Mouse (Mus musculus) layer of hippocampus, adult 9-10 months (tissue): ENCODE results near the gene Fbp2.

ENCODE experiments used
- DNase-seq: peaks from one replicate; pipeline ENCODE4 v3.0.0; 2022; ENCODE audit warnings: low spot score

Gene Fbp2

DNA sequence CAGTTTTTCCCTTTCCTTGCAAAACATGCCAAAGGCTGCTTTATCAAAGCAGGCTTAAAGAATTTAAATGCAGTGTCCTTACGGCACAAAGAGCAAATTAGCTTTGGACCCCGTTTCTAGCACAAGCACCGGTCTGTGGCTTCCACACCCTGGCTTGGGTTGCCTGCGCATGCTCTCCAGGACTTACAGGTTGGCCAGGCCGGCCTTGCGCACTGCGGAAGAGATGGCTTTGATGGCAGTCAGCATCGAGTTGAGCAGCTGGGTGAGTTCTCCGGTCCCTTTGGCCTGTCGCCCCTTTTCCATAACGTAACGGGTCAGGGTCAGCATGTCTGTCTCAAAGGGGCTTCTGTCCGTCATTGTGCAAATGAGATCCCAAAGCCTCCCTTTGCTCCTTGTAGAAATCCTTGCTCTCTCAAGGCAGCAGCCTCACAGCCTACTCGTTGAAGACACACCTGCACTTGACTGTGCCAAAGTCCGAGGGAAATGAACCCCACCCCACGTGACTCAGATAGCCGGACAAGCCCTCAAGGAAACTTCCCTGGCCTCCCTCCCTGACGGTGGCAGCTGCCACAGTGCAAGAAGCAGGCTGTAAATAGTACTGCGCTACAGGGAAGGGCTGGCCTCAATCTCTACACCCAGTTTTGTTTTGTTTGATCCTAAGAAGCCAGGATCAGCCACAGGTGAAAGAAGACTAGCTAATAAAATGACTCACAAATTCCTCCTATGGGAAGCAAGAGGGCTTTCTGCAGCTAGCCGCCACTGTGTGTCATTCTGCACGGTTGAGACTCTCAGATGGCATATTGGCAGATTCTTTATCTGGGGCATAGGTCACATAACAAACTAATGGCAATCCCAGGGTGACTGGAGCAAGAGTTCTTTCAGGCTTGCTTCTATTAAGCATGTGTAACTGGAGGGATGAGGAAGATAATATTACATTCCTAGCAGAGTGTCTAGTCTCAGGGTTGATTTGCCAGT, at the start of gene Fbp2:
Fbp2 (minus strand) TSS at position 482 of the 975 bp plus-strand sequence.
- no peak for DNase-seq

DNA sequence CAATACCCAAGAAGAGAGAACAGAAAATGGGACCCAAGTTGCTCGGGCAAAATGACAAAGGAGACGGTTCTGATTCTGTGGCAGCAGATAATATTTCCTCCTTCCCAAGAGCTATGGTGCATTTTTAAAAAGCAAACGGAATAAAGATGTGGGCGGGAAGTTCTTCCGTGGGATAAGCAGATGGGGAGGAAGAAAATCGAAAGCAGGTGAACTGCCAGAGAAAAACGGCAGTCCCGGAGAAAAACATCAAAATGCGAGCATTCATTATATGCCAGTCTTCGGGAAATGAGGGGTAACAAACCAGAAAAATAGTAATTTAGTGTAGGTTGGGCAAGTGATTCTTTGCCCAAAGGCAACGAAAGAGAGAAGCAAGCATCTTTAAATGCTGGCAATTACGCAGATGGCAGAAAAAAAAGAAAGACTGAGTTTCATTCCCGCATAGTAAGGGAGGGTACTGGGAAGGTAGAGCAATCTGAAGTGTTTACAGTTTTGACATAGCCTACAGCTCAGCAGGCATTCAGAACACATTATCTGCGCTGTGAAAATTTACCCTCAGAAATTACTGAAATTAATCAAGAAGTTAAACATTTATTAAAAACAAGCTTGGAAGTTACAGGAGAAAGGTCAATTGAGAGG, 49.4 kb upstream of the Fbp2 start:
- no peak for DNase-seq

DNA sequence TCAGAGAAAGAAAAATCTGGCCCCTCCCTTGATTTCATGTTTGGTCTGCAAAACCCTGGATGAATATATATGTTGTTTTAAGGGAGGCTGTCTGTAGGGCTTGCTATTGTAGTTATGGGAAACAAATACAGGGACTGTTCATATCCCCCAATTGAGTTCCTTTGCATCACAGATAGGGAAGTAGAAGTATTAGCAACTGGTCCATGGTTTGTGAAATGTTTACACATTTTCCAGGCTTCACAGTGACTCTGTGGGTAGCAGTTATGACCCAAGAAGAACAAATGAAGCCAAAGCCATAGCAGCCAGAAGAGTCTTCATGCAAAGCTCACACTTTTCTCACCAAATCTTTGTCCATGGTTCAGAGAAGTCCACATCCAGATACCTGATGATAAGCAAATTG, 42.9 kb upstream of the Fbp2 start:
- no peak for DNase-seq

DNA sequence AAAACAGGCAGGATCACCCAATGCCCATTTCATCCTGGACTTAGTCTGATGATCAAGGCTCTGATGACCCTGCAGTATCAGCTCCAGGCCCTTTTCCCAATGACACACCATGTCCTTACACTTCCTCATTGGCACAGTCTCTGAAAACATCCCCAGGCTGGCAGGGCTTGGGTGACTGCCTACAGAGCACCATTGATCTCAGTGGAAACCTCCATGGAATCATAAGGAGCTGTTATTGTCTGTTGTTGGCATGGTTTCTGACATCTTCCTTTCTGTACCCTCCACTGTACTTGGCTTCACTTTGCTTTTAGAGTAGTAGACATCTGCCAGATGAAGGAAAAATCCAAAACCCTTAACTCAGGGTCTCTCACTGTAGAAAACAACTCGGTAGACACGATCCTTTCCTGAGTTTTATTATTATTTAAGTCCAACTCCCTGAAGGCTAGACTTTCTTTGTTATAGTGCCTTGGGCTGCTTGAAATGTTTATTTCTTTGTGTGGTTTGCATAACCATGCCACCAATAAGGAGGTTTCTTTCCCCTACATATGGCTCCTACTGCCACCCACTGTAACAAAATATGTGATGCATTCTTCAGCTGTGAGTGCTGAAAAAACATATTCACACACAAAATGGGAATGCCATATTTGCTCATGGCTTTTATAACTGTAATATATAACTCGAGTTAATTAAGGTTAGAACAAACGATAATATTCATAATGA, 39.9 kb upstream of the Fbp2 start:
- no peak for DNase-seq

DNA sequence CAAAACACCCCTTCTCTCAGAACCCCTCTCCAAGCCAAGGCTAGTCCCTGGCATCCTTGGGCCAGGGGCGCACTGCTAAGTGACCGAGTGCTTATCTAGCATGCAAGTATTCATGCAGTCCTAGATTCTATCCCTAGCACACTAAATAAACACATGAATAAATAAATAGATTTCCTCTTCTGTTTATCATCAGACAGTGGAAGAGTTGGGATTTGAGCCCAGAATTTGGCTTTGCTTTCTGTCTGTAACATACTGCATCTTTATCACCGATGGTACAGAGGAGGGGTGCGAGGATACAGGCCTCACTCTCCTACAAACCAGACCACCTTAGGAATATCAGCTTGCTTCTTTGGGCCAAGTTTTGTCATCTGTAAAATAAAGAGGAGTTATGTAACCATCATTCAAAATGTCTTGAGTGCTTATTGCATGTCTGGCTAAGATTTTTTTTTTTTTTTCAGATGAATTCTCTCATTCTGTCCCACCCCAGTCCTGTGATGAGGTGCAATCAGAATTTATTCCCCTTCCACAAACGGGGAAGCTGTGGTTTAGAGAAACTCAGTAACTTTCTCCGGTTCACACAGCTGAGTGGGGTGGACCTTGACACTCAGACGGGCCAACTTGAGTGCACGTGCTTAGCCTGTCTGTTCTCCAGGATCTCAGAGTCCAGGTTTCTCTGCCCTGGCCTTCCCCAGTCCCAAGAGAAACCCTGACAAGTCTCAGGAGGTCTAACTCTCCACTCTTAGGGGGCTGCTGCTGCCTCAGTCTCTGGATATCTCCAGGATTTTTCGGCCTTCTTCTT, 35.0 kb upstream of the Fbp2 start:
- DNase-seq = no peak

DNA sequence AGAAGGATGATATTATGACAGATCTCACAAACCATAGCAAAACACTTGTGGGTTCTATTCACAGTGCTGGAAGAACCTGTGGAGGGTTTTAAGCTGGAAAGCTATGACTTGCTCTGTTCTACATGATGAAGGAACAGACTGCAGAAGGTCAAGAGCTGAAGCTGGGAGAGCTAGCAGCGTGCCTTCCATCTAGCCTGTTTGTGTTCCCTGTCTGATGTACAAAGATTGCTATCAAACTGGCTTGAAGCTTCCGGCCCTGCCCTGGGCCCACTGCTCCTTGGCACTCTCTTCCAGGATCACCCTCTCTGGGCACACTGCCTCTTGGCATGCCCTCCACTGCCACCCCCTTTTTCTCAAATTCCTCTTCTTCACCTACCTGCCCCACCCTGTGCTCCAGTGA, 31.1 kb upstream of the Fbp2 start:
- no peak for DNase-seq

DNA sequence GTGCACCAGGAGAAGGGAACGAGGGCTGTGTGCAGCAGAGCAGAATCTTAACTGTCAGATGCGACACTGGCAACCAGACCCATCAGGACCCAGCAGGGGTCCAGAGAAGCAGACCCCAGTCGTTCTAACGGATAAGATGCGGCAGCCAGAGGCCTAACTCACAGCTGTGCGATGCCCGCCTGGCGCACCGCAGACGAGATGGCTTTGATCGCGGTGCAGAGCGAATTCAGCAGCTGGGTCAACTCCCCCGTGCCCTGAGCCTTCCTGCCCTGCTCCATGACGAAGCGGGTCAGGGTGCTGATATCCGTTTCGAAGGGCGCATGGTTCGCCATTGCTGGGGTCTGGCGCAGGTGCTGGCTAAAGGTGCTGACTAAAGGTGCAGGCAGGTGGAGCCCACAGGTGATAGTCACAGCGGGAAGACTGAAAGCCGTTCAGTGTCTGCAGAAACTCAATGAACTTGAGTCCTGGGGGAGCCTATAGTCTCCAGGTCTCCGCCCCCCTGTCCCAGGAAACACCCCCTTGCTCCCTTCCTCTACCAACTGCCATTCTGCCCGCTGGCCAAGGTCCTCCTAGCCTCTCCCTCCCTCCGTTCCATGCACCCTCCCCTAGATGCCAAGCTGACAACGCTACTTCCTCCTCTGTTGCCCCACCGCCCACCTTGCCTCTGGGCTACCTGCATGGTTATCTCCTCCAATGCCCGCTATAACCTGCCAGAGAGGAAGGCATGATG, 29.7 kb upstream of the Fbp2 start, which contains the start of gene Fbp1:
Fbp1 (minus strand) TSS at position 571 of the 730 bp plus-strand sequence.
- DNase-seq = no peak

DNA sequence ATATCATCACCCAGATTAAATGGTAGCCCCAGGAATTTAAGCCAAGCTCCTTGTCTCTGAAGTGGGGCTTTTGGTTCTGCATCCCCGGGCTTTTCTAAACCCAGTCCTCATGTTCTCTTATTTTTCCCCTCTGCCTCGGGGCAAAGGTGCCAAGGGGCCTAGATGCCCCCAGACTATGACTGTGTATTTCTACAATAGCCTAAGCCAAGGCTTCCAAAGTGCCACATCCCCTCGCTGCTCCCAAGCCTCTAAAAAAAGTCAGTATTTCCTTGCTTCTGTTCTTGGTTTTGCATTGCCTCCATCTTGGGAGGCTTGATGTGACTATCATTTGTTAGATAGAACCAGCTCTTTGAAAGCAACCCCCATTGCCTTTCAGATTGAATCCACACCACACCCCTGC, 26.3 kb upstream of the Fbp2 start:
- DNase-seq = no peak

DNA sequence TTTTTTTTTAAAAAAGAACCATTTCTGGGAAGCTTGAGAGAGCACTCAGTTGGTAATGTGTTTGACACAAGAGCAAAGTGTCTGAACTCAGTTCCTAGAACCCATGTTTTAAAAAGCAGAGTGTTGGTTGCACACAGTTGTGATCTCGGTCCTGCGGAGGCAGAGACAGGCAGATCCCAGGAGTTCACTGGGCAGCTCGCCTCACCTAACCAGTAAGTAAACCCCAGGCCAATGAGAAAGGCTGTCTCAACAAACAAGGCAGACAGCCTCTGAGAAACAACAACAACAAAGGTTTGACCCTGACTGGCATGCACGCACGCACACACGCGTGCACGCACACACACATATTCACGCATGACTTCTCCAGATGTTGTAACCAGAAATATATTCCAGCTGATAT, 25.7 kb upstream of the Fbp2 start:
- no peak for DNase-seq

DNA sequence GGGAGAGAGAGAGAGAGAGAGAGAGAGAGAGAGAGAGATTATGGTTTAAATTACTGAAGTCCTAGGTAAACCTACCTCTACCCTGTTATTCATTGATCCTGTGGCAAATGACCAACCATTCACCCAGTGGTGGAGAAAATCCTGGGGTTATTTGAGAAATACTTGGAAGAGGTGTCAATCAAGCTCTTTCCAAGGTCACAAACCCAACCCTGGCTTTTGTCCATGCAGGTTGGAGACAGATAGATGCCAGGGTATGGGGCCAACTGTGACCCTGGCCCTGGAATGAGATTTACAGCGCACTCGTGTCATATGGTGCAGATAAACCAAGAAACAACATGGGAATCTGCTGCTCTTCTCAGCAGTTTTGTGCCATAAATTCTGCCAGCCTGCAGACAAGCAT, 25.2 kb upstream of the Fbp2 start:
- DNase-seq = no peak

DNA sequence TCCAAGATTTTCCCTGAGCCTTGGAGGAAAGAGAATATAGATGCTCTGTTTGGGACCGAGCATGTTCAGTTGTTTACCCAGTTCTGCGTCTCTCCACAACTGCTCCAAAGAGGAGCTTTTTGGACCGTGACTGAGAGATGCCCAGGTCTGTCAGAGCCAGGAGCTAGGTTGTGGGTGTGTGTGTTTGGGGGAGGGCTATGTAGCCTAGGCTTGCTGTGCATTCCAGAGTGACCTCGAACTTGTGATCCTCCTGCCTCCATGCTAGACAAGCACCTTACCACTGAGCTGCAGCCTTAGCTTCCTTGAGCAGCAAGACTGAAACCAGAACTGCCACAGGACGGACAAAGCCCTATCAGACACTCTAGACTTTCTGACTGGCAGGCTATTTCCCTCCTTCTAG, 24.6 kb upstream of the Fbp2 start:
- DNase-seq = no peak

DNA sequence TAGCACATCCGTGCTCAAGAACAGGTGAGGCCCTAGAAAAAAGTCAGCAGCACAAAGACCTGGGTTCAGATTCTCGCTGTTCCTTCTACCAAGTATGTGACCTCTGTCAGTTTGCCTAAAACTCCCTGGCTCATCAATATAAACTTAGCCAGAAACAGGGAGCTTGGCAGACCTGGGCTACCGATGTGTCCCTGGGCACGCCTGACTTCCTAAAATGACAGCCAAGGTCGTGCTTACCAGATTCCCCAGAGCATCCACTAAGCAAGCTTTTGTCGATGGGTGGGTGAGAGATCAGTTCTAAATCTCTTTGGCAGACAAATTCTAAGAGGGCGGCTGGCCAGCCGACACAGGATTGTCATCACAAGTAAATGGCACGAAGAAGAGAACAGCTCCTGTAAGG, 23.1 kb upstream of the Fbp2 start:
- no peak for DNase-seq

DNA sequence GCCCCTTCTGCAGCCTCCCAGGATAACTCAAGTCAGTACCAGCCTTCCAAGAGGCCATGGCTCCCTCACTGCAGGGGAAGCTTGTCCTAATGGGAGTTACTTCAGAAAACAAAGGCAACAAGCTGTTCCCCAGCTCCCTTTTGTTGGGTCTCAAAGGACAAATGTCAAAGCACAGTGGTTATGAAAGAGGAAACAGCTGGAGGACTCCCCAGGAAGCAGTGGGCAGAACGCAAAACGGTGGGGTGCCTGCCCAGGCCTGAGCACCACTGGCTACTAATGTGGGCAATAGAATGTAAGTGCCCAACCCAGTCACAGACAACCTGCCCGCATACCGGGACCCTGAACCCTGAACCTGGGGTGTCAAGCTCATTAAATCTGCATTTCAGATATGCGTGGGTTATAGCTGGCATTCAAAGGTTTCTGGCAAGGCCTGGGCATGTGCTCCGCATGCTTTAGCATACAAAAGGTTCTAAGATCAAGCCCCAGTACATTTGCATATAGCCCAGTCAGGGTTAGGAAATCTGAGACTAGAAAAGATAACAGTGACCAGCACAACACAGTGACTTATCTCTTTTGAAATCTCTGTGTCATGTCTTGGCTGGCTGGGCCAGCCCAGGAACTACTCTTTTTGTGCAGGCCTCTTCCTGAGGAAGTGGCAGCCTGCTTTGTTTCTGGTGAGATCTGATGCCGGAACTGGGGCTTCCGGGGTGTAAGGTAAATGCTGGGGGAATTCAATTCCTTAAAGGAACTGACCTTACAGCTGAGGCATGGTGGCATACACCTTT, 21.8 kb upstream of the Fbp2 start:
- no peak for DNase-seq

DNA sequence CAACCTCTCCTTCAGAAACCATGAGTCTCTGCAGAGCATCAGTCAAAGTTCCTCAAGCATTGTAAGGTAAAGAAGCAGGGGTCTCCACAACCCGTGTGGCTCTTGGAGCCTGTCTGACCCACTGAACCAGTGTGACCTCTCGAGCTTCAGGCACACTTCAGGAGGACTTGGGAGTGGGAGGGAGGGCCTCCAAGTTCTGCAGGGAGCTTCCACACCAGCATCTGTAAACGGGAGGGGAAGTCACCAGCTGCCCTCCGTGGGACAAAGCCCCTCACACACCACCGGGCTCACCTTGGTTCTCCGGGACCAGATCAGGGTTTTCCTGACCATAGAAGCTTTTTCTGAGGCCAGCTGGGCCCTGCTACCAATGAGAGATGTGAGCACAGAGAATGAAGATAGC, 21.2 kb upstream of the Fbp2 start:
- no peak for DNase-seq

DNA sequence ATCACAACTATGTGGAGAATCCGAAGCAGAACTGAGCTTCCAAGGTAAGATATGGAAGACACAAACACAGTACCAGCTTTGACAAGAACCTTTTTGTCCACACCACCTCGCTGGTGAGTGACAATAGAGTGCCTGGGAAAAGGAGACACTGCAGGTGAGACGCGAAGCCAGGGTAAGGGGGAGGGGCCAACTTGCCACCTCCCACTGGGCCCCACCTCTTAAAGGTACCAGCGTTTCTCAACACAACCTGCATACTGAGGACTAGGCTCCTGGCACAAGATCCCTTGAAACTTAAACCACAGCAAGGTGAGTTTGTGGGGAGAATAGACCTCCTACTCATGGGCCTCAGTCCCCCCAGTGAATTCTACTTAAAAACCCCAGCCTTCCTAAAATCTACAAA, 19.0 kb upstream of the Fbp2 start:
- no peak for DNase-seq

DNA sequence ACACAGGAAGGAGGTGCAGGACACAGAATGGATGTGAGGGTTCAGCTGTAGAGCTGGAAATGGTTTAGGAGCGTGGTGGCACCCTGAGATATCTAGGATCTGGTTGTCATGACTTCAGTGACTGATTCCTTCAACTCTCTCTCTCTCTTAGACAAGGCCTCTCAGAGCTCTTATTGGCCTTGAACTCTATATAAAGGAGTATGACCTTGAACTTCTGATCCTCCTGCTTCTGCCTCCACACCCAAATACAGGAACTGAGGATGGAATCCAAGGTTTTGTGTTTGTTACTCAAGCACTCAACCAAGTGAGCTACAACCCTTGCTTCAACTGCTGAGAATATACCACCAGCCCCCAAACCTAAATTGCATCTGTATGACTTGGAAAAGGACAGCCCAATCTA, 17.9 kb upstream of the Fbp2 start:
- DNase-seq = no peak

DNA sequence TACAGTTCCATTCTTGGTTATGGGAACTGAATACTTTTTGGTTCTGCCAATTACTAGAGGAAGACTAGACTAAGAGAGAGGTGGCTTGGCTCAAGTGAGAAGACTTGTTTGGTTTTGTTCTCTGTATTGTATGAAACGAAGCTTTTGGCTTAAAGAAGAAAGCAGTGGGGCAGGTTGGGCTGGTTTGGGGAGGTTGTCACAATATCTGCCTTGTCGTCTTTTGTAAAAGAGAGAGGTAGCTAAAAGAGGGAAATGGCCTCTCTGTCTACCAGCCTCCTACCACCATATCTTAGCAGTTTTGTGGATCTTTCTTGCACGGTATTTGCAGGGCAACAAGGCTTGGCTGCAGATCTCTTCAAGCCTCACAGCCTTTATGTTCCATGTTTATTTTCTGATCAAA, 14.0 kb upstream of the Fbp2 start:
- no peak for DNase-seq

DNA sequence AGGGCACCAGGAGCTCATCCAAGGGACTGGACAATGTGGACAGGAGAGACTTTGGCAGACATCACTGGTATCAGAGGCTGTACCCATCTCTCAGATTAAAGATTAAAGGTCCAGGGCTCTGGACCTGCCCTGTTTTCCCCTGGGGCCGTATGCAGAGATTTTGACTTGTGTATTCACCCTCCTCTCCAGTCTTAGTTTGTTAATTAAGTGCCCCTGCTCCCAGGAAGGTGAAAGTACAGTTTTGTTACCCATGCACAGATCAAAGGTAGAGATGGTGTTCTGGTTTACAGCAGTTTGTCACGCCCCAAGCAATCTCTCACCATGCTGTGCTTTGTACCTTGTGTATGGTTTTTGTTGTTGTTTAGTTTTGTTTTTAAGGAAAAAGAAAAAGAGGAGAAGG, 12.4 kb upstream of the Fbp2 start:
- DNase-seq = no peak

DNA sequence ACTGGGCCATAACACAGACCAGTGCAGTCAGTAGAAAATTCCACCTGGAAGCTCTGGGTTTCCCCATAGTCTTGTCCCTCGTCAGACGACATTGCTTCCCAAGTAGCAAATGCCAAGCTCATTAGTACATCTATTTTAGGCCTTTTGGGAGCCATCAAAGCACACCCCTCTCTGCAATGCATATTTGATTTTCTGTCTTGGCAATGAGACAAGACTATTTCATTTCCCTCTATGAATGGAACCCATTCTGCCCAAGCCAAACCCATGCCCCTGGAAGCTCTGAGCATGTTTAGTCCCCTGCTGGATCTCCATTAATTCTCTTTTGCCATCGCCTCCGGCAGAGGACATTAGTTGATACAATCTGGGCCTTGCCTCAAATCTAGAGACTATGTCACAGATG, 8.6 kb upstream of the Fbp2 start:
- DNase-seq = no peak

DNA sequence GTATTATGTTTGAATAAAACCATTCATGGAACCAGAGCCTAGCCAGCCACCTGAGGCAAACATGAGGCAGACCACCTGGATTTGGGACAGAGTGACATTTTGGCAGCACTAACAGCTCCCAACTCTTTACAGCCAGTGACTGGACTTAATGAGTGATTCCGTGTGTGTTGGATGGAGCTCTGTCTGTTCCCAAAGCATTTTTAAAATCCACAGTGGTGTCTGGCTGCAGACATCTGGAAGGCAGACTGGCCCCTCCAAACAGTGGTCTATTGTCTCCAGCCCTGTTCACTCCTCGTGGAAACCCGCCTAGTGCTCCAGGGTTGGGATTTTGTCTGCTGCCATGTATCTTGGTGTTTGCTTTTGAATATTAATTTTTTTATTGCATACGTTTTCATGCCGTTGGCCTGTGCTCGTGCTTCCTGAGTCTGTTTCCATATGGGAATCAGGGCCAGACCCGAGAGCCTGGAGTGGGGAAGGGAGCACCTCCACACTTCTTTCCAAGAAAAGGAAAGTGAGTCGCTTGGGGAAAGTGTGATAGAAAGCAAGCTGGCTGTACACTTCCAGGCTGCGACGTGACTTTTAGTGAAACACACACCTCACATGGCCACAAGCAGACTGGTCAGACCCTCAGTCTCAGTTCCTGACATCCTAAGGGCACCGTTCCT, 7.6 kb upstream of the Fbp2 start:
- no peak for DNase-seq
